ENCODE assay signal across 14 mouse cellular contexts in genomic region chr16:41131053-41131452, GRCm38 (mm10).
DNase-seq lines count a peak whose midpoint lies in the region; ATAC-seq and TF ChIP-seq lines count a peak whose summit lies in the region.
"Had no signal": no experiment of that assay in that cellular context is flagged by ENCODE, and none has a peak within 500 bp of the region (broad histone marks: within the 10 kb centered on the region; RNA-seq: fewer than 3 reads in every experiment).

No protein-coding gene starts in this region.

- no peak; the same call in 1 of the 2 replicates for ATAC-seq in forebrain, postnatal 0 days
- ATAC-seq in forebrain, embryonic 11.5 days (replicated peaks; ENCODE audit: low FRiP score), result no peak
- no peak for ATAC-seq in midbrain, embryonic 11.5 days (ENCODE audit: low FRiP score)
- ATAC-seq: midbrain, embryonic 15.5 days had no signal

- H3K4me2 ChIP-seq in forebrain, postnatal 0 days (ENCODE audit: low read depth), result no peak overlapping the region
- no peak overlapping the region for H3K4me2 ChIP-seq in forebrain, embryonic 11.5 days (ENCODE audit: low read depth, low read length, severe bottlenecking)
- no peak overlapping the region for H3K4me2 ChIP-seq in midbrain, embryonic 11.5 days
- H3K4me2 ChIP-seq: embryonic facial prominence, embryonic 13.5 days; limb, embryonic 15.5 days; midbrain, embryonic 15.5 days had no signal

- H3K36me3 ChIP-seq in forebrain, postnatal 0 days (ENCODE audit: insufficient read depth), result no peaks in the 10 kb centered on the region
- H3K36me3 ChIP-seq in forebrain, embryonic 11.5 days (ENCODE audit: control insufficient read depth, insufficient read depth, low read length), result no peaks in the 10 kb centered on the region
- no peaks in the 10 kb centered on the region for H3K36me3 ChIP-seq in midbrain, embryonic 11.5 days (ENCODE audit: control insufficient read depth, insufficient read depth, low read length)
- no peaks in the 10 kb centered on the region for H3K36me3 ChIP-seq in midbrain, embryonic 10.5 days
- H3K36me3 ChIP-seq: embryonic facial prominence, embryonic 13.5 days; limb, embryonic 15.5 days; midbrain, embryonic 15.5 days had no signal

- no peaks in the 10 kb centered on the region for H3K9me3 ChIP-seq in forebrain, postnatal 0 days (ENCODE audit: low read length)
- no peaks in the 10 kb centered on the region for H3K9me3 ChIP-seq in forebrain, embryonic 11.5 days (ENCODE audit: control insufficient read depth, low read length)
- no peaks in the 10 kb centered on the region for H3K9me3 ChIP-seq in midbrain, embryonic 11.5 days (ENCODE audit: control insufficient read depth, low read length)
- H3K9me3 ChIP-seq in midbrain, embryonic 10.5 days (replicated peaks), result no peaks in the 10 kb centered on the region
- H3K9me3 ChIP-seq: embryonic facial prominence, embryonic 13.5 days; limb, embryonic 15.5 days; midbrain, embryonic 15.5 days had no signal

- H3K4me3 ChIP-seq in forebrain, postnatal 0 days (ENCODE audit: low read depth, low read length), result no peak overlapping the region
- H3K4me3 ChIP-seq in forebrain, embryonic 11.5 days (ENCODE audit: low read depth, low read length), result no peak overlapping the region
- no peak overlapping the region for H3K4me3 ChIP-seq in midbrain, embryonic 11.5 days (ENCODE audit: low read depth, low read length)
- H3K4me3 ChIP-seq in midbrain, embryonic 10.5 days, result no peak overlapping the region
- H3K4me3 ChIP-seq: embryonic facial prominence, embryonic 13.5 days; limb, embryonic 15.5 days; midbrain, embryonic 15.5 days had no signal

- DNase-seq in forebrain, postnatal 0 days, result peak; percentile 63
- DNase-seq in forebrain, embryonic 11.5 days (ENCODE audit: low spot score), result no peak
- peak; percentile 65 for DNase-seq in midbrain, embryonic 11.5 days (ENCODE audit: low spot score, missing footprints)
- DNase-seq in midbrain, embryonic 10.5 days (ENCODE audit: low spot score), result no peak
- DNase-seq in embryo, embryonic 11.5 days (ENCODE audit: low read depth, low spot score), result peak; percentile 1
- DNase-seq in right cerebral cortex, postnatal 4 days, result peak; percentile 6
- no peak for DNase-seq in c-Kit-positive CD71-positive TER-119-positive erythroid progenitor cells, embryonic 14.5 days (ENCODE audit: low spot score)
- DNase-seq in adrenal gland, postnatal 4 days (ENCODE audit: low spot score in 2 of 2), result no peak
- DNase-seq: kidney, adult 18-20 months; thymus, adult 18-20 months had no signal

- no peak overlapping the region for H3K27ac ChIP-seq in forebrain, postnatal 0 days (ENCODE audit: low read depth, low read length)
- no peak overlapping the region for H3K27ac ChIP-seq in forebrain, embryonic 11.5 days (ENCODE audit: low read depth, low read length)
- no peak overlapping the region for H3K27ac ChIP-seq in midbrain, embryonic 11.5 days (ENCODE audit: low read depth, low read length)
- H3K27ac ChIP-seq in midbrain, embryonic 10.5 days (replicated peaks), result no peak overlapping the region
- H3K27ac ChIP-seq: embryonic facial prominence, embryonic 13.5 days; limb, embryonic 15.5 days; midbrain, embryonic 15.5 days had no signal

- peak; percentile 67 for TF ChIP-seq CTCF in forebrain, postnatal 0 days (IDR thresholded peaks at IDR 0.05; ENCODE audit: low read depth)

- no peaks in the 10 kb centered on the region for H3K27me3 ChIP-seq in forebrain, postnatal 0 days (ENCODE audit: insufficient read depth, low read length)
- no peaks in the 10 kb centered on the region for H3K27me3 ChIP-seq in forebrain, embryonic 11.5 days (ENCODE audit: control insufficient read depth, insufficient read depth, low read length)
- H3K27me3 ChIP-seq in midbrain, embryonic 11.5 days (ENCODE audit: control insufficient read depth, insufficient read depth, low read length), result no peaks in the 10 kb centered on the region
- H3K27me3 ChIP-seq in midbrain, embryonic 10.5 days (ENCODE audit: low read depth, poor library complexity, severe bottlenecking), result no peaks in the 10 kb centered on the region
- H3K27me3 ChIP-seq: CH12.LX; embryonic facial prominence, embryonic 13.5 days; limb, embryonic 15.5 days; midbrain, embryonic 15.5 days had no signal

- H3K4me1 ChIP-seq in forebrain, postnatal 0 days (ENCODE audit: insufficient read depth), result no peaks in the 10 kb centered on the region
- no peaks in the 10 kb centered on the region for H3K4me1 ChIP-seq in forebrain, embryonic 11.5 days (replicated peaks; ENCODE audit: control insufficient read depth, insufficient read depth, low read length)
- no peaks in the 10 kb centered on the region for H3K4me1 ChIP-seq in midbrain, embryonic 11.5 days (ENCODE audit: control insufficient read depth, insufficient read depth, low read length)
- no peaks in the 10 kb centered on the region for H3K4me1 ChIP-seq in midbrain, embryonic 10.5 days
- H3K4me1 ChIP-seq: embryonic facial prominence, embryonic 13.5 days; limb, embryonic 15.5 days; midbrain, embryonic 15.5 days had no signal

- H3K9ac ChIP-seq in forebrain, postnatal 0 days, result no peak overlapping the region
- H3K9ac ChIP-seq in forebrain, embryonic 11.5 days (ENCODE audit: low read length), result no peak overlapping the region
- H3K9ac ChIP-seq in midbrain, embryonic 11.5 days (ENCODE audit: low read length), result no peak overlapping the region
- H3K9ac ChIP-seq: embryonic facial prominence, embryonic 13.5 days; limb, embryonic 15.5 days; midbrain, embryonic 15.5 days had no signal

- 63% methylated on average over 4 of the region's 4 CpGs for WGBS in forebrain, postnatal 0 days
- WGBS in forebrain, embryonic 11.5 days, result 77% methylated on average over 4 of the region's 4 CpGs
- 73% methylated on average over 4 of the region's 4 CpGs for WGBS in midbrain, embryonic 11.5 days
- WGBS in midbrain, embryonic 10.5 days, result 73% methylated on average over 4 of the region's 4 CpGs

Comparison
In these comparisons a context has a peak if more than half of its experiments do, and no peak if none do; other contexts are left out.
1. DNase-seq: peak in forebrain, postnatal 0 days (single experiment), midbrain, embryonic 11.5 days (single experiment), embryo, embryonic 11.5 days (single experiment) and right cerebral cortex, postnatal 4 days (single experiment); none in forebrain, embryonic 11.5 days (single experiment), midbrain, embryonic 10.5 days (single experiment), c-Kit-positive CD71-positive TER-119-positive erythroid progenitor cells, embryonic 14.5 days (single experiment) and adrenal gland, postnatal 4 days (0 of 2).